Mouse (Mus musculus) T-helper 1 cell (primary cell): ENCODE measurements around the gene Eral1.

ENCODE experiments used
- in situ Hi-C: fragments of 300-600 bp; cut with MboI, MseI; formaldehyde crosslinking; loops from one replicate; pipeline ENCODE4 v1.15.1; 2025; ENCODE audit warnings: high pct_unique_total_duplicates

Gene Eral1

DNA sequence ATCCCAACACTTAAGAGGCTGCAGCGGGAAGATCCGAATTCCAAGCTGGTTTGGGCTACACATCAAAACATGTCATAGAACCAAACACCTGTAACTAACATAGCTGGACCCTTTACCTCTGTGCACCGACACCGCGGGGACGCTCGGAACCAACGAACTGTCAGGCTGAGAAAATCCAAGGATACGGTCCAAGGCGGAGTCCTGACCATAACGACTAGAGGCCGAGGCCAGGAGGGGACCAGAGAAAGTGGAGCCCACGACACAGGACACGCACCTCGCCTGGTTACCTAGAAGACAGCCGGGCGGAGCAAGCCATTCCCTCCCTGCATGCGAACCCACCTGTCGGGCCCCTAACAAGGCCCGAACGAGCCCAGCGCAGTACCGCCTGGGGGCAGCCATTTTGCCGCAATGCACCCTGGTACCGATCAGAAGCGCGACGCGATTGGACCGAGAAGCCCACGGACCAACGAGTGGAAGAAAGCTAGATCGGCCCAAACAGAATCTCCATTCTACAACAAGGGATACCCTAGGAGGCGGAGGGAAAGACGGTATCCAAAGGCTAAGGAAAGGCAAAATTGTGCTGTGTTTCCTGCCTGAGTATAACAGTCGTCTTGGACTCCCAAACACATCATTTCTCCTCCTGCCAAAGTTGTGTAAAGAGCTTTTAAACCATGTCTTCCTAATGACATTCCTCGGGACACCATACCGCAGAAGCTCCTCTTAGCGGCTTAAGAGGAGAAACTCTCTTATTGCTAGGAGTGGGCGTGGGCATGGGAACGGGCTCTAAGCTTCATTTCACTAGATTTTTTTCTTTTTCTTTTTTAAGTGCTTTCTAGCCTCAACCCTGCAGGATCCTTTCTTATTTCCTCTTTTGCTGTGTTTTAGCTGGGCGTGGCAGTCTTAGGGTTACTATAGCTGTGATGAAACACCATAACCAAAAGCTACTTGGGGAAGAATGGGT is at the start of gene Eral1:
Gene Eral1 (minus strand): TSS at position 423 of the 961 bp plus-strand sequence.
- in situ Hi-C loops: no loop called here

DNA sequence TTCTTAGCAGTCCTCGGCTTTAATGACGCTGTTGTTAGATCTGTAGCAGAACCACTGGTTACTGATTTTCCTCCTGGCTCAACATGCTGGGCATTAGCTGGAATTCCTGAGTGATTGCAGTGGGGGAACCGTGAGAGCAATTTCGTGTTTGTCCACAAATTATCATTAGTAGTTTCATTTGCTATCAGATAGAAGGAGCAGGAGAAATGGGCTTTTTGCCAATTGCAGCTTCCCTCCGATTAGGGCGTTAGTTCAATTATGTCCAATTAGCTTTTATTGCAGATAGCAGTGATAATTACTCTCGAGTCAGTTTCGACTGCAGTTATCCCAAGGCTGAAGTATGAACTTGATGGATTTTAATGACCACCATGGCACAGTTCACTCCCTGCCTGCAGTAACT is 49.3 kb upstream of the Eral1 start:
- in situ Hi-C loops: no loop called here

GRCm38 (mm10) chr11:78126739-78127138 is 46.6 kb upstream of the Eral1 start:
- in situ Hi-C loops: no loop called here

- in situ Hi-C loops: no loop called here
These were observed 45.5 kb upstream of the Eral1 start for GRCm38 (mm10) chr11:78125691-78126090.

DNA sequence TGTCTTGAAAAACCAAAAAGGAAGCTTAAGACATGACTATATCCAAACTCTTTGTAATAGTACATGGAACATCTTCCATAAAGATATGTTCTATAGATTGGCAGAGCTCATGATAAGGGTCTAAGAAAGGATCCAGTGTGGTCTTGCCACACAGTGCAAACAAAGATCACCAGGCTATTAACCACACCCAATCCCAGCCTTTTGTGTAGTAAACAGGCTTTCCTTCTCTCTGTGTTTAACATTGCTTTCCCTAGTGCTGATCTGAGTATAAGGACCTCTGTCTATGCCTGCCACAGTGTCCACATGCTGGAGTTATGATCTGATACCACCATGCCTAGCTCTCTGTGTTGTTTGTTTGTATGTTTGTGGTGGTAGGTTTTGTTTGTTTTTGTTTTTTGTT is 43.6 kb upstream of the Eral1 start:
- in situ Hi-C loops: no loop called here

- in situ Hi-C loops: no loop called here
These were observed 42.6 kb upstream of the Eral1 start for GRCm38 (mm10) chr11:78122815-78123214.

- in situ Hi-C loops: no loop called here
These were observed 41.0 kb upstream of the Eral1 start for GRCm38 (mm10) chr11:78121176-78121575.

GRCm38 (mm10) chr11:78119898-78120297 is 39.7 kb upstream of the Eral1 start:
- in situ Hi-C loops: no loop called here

DNA sequence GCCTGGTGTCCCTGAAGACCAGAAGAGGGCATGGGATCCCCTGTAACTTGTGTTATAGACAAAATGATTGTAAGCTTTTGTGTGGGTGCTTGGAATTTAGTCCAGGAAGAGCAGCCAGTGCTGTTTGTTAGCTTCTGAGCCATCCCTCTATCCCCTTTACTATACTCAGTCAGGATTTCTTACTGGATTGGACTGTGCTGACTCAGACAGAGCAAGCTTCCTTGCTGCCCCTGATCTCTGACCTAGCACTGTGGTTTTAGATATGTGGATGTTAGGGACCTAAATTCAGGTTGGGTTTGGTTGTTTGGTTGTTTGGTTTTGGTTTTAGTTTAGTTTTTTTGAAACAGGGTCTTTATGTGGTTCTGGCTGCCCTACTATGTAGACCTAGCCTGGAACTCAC is 38.3 kb upstream of the Eral1 start:
- in situ Hi-C loops: no loop called here

GRCm38 (mm10) chr11:78116146-78116410 is 35.9 kb upstream of the Eral1 start:
- in situ Hi-C loops: no loop called here

DNA sequence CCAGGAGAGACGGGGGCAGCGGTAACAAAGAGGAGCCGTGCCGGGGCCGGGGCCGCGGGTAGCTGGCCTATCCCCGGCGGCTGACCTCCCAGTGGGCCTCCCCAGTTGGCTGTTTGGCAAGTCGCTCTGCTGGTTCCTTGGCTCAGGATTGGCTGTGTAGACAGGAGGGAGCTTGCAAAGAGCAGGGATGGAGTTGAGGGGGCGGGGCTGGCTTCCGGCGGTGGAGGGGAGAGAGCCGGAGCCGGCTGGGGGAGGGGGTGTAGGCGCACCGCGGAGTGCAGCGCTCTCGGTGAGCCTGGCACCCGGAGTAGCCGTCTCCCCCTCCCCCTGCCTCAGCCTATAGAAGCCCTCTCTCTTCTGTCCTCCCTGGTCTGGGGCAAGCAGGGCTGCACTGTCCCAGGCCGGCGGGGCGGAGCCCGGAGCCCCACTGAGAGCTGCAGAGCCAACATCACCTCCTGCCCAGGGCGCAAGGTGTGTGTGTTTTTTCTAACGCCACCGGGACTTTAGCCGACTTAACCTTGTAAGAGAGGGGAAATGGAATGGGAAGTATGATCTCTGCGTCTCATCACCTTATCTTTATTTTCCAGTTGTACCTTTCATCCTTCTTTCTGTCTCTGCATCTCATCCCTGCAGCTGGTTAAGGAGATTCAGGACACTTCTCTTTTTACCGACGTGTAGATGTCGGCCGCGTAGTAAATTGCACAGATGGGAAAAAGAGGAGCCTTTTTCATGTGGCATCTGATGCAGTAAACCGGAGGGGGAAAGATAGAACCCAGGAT is 35.4 kb upstream of the Eral1 start:
- in situ Hi-C loops: no loop called here

GRCm38 (mm10) chr11:78114676-78115366 is 34.6 kb upstream of the Eral1 start:
- in situ Hi-C loops: loop anchor here (5.0 kb wide), 1 partner anchor 47 kb away; no protein-coding TSS in a partner anchor

- in situ Hi-C loops: loop anchor here (5.0 kb wide), 1 partner anchor 49 kb away; no protein-coding TSS in a partner anchor
These were observed 33.4 kb upstream of the Eral1 start for GRCm38 (mm10) chr11:78113616-78114015.

DNA sequence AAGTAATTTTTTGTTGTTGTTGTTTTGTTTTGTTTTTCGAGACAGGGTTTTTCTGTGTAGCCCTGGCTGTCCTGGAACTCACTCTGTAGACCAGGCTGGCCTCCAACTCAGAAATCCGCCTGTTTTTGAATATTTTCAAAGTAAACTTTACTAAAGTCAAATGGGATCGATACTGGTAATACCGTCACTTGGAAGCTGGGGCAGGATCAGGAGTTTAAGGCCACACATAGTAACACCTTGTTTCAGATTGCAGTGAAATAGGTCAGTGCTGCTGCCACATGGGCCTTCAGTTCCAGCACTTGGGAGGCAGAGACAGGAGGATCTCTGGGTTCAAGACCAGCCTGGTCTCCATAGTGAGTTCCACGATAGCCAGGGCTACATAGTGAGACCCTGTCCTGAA is 24.3 kb upstream of the Eral1 start:
- in situ Hi-C loops: no loop called here

DNA sequence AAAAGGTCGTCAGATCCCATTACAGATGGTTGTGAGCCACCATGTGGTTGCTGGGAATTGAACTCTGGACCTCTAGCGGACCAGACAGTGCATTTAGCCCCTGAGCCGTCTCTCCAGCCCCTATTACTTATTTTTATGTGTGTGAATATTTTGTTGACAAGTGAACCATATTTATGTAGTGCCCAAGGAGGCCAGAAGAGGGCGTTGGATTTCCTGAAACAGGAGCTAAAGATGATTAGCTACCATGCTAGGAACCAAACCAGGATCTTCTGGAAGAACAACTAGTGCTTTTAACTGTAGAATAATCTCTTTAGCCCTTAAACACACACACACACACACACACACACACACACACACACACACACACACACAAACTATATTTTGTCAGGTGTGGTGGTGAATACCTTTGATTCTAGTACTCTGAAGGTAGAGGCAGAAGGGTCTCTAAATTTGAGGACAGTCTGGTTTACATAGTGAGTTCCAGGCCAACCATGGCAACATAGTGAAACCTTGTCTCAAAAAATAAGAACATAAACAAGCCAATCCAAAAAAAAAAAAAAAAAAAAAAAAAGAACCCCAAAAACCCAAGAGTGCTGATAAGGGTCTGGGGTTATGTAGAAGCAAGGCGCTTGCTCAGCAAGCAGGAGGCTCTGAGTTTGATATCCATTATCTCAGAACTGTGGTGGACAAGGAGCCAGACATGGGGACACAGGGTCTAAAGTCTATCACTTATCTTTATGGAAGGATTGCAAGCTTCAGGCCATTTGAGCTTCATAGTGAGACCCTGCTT is 23.0 kb upstream of the Eral1 start:
- in situ Hi-C loops: no loop called here

- in situ Hi-C loops: no loop called here
These were observed 22.0 kb upstream of the Eral1 start for GRCm38 (mm10) chr11:78102142-78102541.

DNA sequence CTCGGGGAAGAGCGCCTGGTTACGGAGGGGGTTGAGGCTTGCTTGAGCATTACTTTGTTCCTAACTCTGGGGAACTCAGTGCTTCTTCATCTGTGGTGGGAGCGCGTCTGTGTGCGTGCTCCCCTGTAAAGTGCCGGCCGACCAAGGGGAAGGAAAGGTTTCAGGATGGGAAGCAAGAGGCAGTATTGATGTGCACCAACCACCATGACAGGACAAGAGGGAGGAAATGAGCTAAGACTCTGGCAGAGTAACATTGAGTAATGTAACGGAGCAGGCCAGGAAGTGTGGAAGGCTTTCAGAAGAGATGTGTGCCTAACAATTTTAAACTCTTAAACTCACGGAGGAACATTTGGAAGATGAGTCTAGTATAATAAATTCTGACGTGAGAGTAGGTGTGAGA is 20.6 kb upstream of the Eral1 start:
- in situ Hi-C loops: no loop called here

GRCm38 (mm10) chr11:78097077-78097476 is 16.9 kb upstream of the Eral1 start:
- in situ Hi-C loops: no loop called here

DNA sequence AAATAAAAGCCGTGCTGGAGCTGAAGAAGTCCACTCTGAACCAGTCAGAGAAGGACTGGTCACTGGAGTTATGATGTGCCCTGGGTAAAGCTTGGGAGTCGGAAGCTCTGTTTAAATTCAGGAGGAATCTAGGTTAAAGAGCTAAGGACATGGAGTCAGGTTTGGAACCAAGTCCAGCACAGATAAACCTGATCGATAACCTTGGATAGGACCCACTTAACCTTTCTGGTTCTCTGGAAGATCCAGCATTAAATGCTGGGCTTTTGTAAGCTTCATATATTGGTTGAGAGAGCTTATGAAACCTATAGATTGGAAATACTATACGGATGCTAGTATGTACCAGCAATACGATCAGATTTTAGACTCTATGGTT is 14.9 kb upstream of the Eral1 start:
- in situ Hi-C loops: no loop called here

DNA sequence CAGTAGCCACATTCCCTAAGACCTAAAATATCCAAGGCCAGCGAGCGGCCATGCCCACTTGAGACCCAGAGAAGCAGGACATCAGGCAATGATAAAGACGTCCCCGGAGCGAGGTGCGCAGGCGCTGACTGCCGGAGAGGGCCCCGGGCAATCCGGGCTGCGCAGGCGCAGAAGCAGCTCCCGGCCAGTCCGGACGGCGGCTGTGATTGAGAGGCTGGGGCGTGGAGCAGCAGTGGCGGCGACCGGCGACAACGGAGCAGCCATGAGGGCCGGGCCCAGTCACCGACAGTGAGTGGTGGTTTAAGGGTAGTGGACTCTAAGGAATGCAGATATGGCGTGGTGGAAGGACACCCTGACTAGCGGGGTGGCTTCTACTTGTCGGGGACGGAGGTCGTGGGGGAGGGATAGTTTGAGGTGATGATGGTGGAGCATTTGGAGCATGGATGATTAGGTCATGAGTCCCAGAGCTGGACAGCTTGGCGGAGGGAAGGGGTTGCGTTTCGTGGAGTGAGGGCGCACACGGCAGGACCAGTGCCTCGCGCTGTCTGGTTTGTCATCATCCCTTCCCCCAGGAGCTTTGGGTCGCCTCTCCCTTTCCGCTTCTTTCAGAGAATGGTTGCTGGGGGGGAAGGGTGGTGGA is 14.4 kb upstream of the Eral1 start, which contains the start of gene Fam222b:
Gene Fam222b (plus strand): TSS at position 157 of the 640 bp plus-strand sequence.
- in situ Hi-C loops: no loop called here

- in situ Hi-C loops: no loop called here
These were observed 13.9 kb upstream of the Eral1 start for GRCm38 (mm10) chr11:78094137-78094503.
